Mouse (Mus musculus) bone marrow macrophage, adult 2 months (primary cell): ENCODE measurements around the gene Trp53tg5. TPM values are rescaled to one million over a fixed set of nuclear protein-coding genes. Genes with fewer than 3 reads are reported as not detected.

Experiments
- H3K27ac ChIP-seq: 2 replicates; pipeline ENCODE4 v1.5.1; 2012; ENCODE audit warnings: low read depth, low read length; ENCODE audit not compliant: insufficient read depth
- H3K4me1 ChIP-seq: 2 replicates; pipeline ENCODE4 v1.6.1; 2012; ENCODE audit warnings: low read length; ENCODE audit not compliant: control insufficient read depth, insufficient read depth
- H3K4me3 ChIP-seq: 2 replicates; pipeline ENCODE4 v1.5.1; 2012; ENCODE audit warnings: mild to moderate bottlenecking, low read length, moderate library complexity; ENCODE audit not compliant: insufficient read depth
- CTCF ChIP-seq: IDR thresholded peaks from 2 replicates; pipeline ENCODE4 v1.5.1; 2012; ENCODE audit warnings: low read depth, mild to moderate bottlenecking, low read length, moderate library complexity
- POLR2A ChIP-seq: IDR thresholded peaks from 2 replicates; pipeline ENCODE4 v1.6.1; 2012; ENCODE audit warnings: mild to moderate bottlenecking, low read depth, low read length, borderline replicate concordance
- polyA plus RNA-seq: library from polyadenylated mRNA; stranded (reverse); fragments of >200 nt; gene quantifications from 2 replicates; pipeline ENCODE4 v1.2.4, GENCODE M21; 2012; ENCODE audit not compliant: missing spikeins, insufficient read depth, insufficient read length

The Trp53tg5 gene
- polyA plus RNA-seq, 1 experiment, result not detected

- Histone ChIP-seq H3K4me3 (no peak overlapping the region), H3K4me1 (peaks cover 67% of the 10 kb centered on the region), H3K27ac (no peak overlapping the region)
- TF ChIP-seq POLR2A, result no peak
- no peak for TF ChIP-seq CTCF
These were observed 38.8 kb downstream of the Trp53tg5 start for GRCm38 (mm10) chr2:164434681-164435080.

- no peak overlapping the region for H3K27ac ChIP-seq
- no peak overlapping the region for H3K4me3 ChIP-seq
- H3K4me1 ChIP-seq, result peaks cover 55% of the 10 kb centered on the region
- TF ChIP-seq POLR2A (no peak), CTCF (no peak)
These were observed 40.1 kb downstream of the Trp53tg5 start for GRCm38 (mm10) chr2:164433278-164433895.

DNA sequence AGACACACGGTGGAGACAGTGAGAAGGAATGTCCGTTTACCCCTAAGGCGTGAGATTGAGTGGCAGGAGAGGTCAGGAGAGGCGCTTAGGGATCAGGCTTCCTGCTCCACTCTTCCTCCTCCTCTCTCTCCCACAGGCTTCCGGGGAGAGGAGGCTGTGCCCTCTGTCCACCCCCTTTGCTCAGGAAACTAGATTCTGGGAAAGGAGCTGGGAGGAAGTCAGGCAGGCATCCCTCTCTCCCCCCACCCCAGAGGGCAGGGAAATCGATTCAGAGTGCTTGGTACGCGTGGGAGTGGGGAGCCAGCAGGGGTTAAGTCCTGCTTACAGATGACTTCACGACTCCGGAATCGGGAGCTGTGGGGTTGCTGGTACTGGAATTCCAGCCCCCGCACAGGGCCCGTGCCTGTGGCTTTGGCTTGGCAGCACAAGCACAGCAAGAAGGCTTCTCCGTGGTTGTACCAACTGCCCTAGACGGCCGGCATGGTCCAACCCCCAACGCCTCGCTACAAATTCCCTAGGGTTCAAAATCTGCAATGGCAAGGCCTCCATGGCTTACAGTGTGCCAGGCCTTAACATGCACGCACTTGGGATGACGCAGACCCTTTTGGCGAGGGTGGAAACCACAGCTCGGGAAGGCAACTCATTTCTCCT is 40.9 kb downstream of the Trp53tg5 start:
- H3K4me3 ChIP-seq, result no peak overlapping the region
- H3K27ac ChIP-seq, result no peak overlapping the region
- TF ChIP-seq CTCF, result no peak
- no peak for TF ChIP-seq POLR2A
- peaks cover 48% of the 10 kb centered on the region for H3K4me1 ChIP-seq

- peaks cover 40% of the 10 kb centered on the region for H3K4me1 ChIP-seq
- no peak for TF ChIP-seq CTCF
- no peak for TF ChIP-seq POLR2A
- H3K27ac ChIP-seq, result no peak overlapping the region
- H3K4me3 ChIP-seq, result no peak overlapping the region
These were observed 41.7 kb downstream of the Trp53tg5 start for GRCm38 (mm10) chr2:164431676-164432465.

GRCm38 (mm10) chr2:164430697-164431096 is 42.8 kb downstream of the Trp53tg5 start:
- no peak for TF ChIP-seq POLR2A
- no peak for TF ChIP-seq CTCF
- Histone ChIP-seq H3K4me3 (no peak overlapping the region), H3K4me1 (peaks cover 28% of the 10 kb centered on the region), H3K27ac (no peak overlapping the region)

DNA sequence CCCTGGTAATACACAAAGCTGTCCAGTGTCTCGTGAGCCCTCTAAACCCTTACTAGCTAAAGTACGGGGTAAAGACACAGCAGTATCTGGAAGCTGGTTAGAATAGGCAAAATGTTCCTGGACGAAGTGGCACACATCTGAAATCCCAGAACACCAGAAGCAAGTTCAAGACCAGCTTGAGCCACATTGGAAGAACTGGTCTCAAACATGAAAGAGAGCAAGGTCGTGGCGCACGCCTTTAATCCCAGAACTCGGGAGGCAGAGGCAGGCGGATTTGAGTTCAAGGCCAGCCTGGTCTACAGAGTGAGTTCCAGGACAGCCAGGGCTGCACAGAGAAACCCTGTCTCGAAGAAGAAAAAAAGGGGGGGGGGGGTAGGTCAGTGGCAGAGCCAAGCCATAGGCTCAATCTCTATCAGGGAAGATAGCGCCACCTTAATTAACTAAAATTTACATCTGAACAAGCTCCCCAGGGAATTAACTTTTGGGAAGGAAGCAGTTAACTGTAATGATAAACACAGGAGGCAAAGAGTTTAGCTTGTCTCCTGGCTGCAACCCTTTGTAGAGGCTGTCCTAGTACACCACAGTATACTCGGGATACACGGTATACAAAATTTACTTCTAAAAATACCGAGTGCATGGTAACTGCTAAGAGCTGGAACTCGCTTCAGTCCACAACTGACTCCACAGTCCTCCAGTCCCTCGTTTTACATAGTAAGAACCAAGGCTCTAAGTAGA is 43.5 kb downstream of the Trp53tg5 start:
- Histone ChIP-seq H3K4me3 (no peak overlapping the region), H3K4me1 (peaks cover 22% of the 10 kb centered on the region), H3K27ac (no peak overlapping the region)
- TF ChIP-seq POLR2A (no peak), CTCF (no peak)

DNA sequence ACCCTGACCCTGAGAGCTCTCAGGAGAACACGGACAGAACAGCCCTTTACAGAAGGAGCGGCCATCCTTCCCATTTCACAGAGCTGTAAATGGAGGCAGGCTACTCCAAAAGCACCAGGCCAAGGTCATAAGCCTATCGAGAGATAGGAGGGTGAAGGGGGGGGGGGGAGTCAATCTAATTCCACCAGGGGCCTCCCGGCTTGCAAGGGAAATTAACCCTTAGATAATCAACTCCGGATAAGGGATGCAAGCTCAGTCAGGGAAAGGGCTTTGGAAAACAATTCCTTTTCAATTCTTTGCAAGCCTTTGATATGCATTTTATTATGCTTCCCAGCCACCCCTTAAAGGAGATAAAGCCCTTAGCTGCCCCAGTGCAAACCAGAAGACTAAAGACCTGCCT is 45.1 kb downstream of the Trp53tg5 start:
- TF ChIP-seq CTCF (no peak), POLR2A (no peak)
- no peak overlapping the region for H3K4me3 ChIP-seq
- H3K4me1 ChIP-seq, result peaks cover 6% of the 10 kb centered on the region
- H3K27ac ChIP-seq, result no peak overlapping the region

DNA sequence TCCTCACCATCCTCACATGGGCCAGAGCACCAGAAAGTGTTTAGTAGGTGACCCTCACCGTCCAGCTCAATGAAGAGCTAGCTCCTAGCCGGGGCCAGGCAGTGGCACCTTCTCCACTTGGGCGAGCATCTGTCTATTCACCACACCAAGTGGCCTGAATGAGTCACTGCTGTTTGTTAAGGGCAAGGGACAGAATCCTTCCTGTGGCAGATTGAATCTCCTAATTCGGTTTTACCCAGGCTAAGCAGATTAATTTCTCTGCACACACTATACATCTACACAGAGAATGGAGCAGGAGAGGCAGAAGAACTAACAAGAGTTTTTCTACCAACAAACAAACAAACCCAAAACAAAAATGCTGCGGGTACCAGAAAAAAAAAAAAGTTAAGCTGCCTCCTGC is 46.6 kb downstream of the Trp53tg5 start:
- no peak for TF ChIP-seq POLR2A
- no peak for TF ChIP-seq CTCF
- H3K27ac ChIP-seq, result no peak overlapping the region
- H3K4me3 ChIP-seq, result no peak overlapping the region

DNA sequence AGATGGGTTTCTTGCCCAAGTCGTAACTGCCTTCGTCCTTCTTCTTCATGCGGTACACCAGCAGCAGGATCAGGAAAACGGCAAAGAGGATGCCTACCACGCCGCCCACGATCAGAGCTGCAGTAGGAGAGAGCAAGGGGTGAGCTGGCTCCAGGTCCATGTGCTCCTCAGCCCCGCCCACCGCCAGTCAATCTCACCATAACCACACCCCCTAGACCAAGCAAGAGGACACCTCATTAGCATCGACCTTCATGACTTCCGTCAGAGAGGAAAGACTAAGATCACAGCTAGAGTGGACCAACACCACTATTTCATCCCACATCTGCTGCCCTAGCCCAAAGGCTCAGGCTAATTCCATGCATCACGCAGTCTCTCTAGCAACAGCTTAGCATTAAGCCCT is 47.4 kb downstream of the Trp53tg5 start:
- H3K4me3 ChIP-seq, result no peak overlapping the region
- TF ChIP-seq POLR2A (no peak), CTCF (no peak)
- H3K27ac ChIP-seq, result no peak overlapping the region
- no peaks in the 10 kb centered on the region for H3K4me1 ChIP-seq

More for the DNA sequence above, 46.6 kb downstream of the Trp53tg5 start:
- no peaks in the 10 kb centered on the region for H3K4me1 ChIP-seq
